Mouse (Mus musculus) heart, adult 2 months (tissue): ENCODE results near the gene Ang4.

Experiments used
- CTCF ChIP-seq: fragments of 200-600 bp; IDR thresholded peaks from 2 replicates; pipeline ENCODE4 v1.8.1; 2022; ENCODE audit warnings: antibody characterized with exemption, mild to moderate bottlenecking, moderate library complexity
- POLR2A ChIP-seq: fragments of 200-500 bp; IDR thresholded peaks from 2 replicates; pipeline ENCODE4 v1.6.1; 2011; ENCODE audit warnings: mild to moderate bottlenecking, low read depth, low read length, control low read depth; ENCODE audit not compliant: insufficient read depth

DNA sequence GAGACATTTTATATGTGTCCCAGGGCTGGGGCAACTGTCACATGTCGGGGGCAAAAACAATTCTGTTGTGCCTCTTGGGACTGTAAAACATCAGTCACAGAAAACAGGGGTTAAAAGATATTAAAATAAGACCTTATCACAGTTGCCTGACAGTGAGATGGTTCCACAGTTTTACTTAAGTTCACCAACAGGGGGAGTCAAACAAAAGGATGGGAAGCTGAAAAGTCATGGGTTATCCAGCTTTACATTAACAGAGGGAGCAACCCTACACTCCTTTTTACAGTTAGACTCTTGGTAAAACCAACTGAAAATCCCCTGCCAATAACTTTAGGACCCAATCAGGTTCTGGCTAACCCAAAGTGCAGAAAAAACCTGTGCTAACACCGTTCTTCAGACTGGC lies 15.8 kb upstream of the Ang4 start:
- no peak for TF ChIP-seq POLR2A
- TF ChIP-seq CTCF = peak; percentile 17
